28 mouse cellular contexts compared by ENCODE assay signal in genomic region chr9:72949572-72949971, GRCm38 (mm10). TPM values are rescaled to one million over a fixed set of nuclear protein-coding genes. Genes with fewer than 3 reads are reported as not detected.
DNase-seq lines count a peak whose midpoint lies in the region; ATAC-seq and TF ChIP-seq lines count a peak whose summit lies in the region.
"Had no signal": no experiment of that assay in that cellular context is flagged by ENCODE, and none has a peak within 500 bp of the region (broad histone marks: within the 10 kb centered on the region; RNA-seq: fewer than 3 reads in every experiment).

No protein-coding gene starts in this region.

- H3K27ac ChIP-seq in forebrain, embryonic 11.5 days (ENCODE audit: low read depth, low read length): no peak overlapping the region
- H3K27ac ChIP-seq in forebrain, embryonic 13.5 days: no peak overlapping the region
- H3K27ac ChIP-seq in kidney, postnatal 0 days: no peak overlapping the region
- no peak overlapping the region for H3K27ac ChIP-seq in embryonic facial prominence, embryonic 14.5 days (replicated peaks; ENCODE audit: low read depth, low read length)
- H3K27ac ChIP-seq in hindbrain, embryonic 10.5 days: no peak overlapping the region
- H3K27ac ChIP-seq: embryonic facial prominence, embryonic 15.5 days; heart, embryonic 13.5 days; hindbrain, embryonic 12.5 days; limb, embryonic 15.5 days; liver, embryonic 15.5 days; lung, embryonic 15.5 days; midbrain, embryonic 15.5 days; neural tube, embryonic 13.5 days had no signal

- H3K9ac ChIP-seq in forebrain, embryonic 11.5 days (ENCODE audit: low read length): no peak overlapping the region
- H3K9ac ChIP-seq in forebrain, embryonic 13.5 days: no peak overlapping the region
- H3K9ac ChIP-seq in kidney, postnatal 0 days (ENCODE audit: low read depth, low read length): no peak overlapping the region
- H3K9ac ChIP-seq in embryonic facial prominence, embryonic 14.5 days (ENCODE audit: low read depth, low read length): no peak overlapping the region
- H3K9ac ChIP-seq: embryonic facial prominence, embryonic 15.5 days; heart, embryonic 13.5 days; hindbrain, embryonic 12.5 days; limb, embryonic 15.5 days; liver, embryonic 15.5 days; lung, embryonic 15.5 days; midbrain, embryonic 15.5 days; neural tube, embryonic 13.5 days had no signal

- no peaks in the 10 kb centered on the region; the same call in 1 of the 2 replicates for H3K9me3 ChIP-seq in forebrain, embryonic 11.5 days (ENCODE audit: control insufficient read depth, low read length)
- peaks cover 5% of the 10 kb centered on the region; the same call in 1 of the 2 replicates for H3K9me3 ChIP-seq in forebrain, embryonic 13.5 days (replicated peaks)
- H3K9me3 ChIP-seq in kidney, postnatal 0 days (replicated peaks; ENCODE audit: low read length): no peaks in the 10 kb centered on the region
- H3K9me3 ChIP-seq in embryonic facial prominence, embryonic 14.5 days (ENCODE audit: control insufficient read depth, low read length): peaks cover 9% of the 10 kb centered on the region; the same call in 1 of the 2 replicates
- peaks cover 11% of the 10 kb centered on the region; the same call in 1 of the 2 replicates for H3K9me3 ChIP-seq in hindbrain, embryonic 10.5 days
- H3K9me3 ChIP-seq: embryonic facial prominence, embryonic 15.5 days; limb, embryonic 15.5 days; liver, embryonic 15.5 days; lung, embryonic 15.5 days; midbrain, embryonic 15.5 days had no signal

- no peak overlapping the region for H3K4me2 ChIP-seq in forebrain, embryonic 11.5 days (ENCODE audit: low read depth, low read length, severe bottlenecking)
- H3K4me2 ChIP-seq in forebrain, embryonic 13.5 days: no peak overlapping the region
- H3K4me2 ChIP-seq in kidney, postnatal 0 days (ENCODE audit: low read length): no peak overlapping the region
- H3K4me2 ChIP-seq in embryonic facial prominence, embryonic 14.5 days (ENCODE audit: low read depth, low read length): no peak overlapping the region
- H3K4me2 ChIP-seq: embryonic facial prominence, embryonic 15.5 days; heart, embryonic 13.5 days; hindbrain, embryonic 12.5 days; limb, embryonic 15.5 days; liver, embryonic 15.5 days; lung, embryonic 15.5 days; midbrain, embryonic 15.5 days; neural tube, embryonic 13.5 days had no signal

- no peak for ATAC-seq in forebrain, embryonic 11.5 days (replicated peaks; ENCODE audit: low FRiP score)
- no peak for ATAC-seq in forebrain, embryonic 13.5 days
- no peak for ATAC-seq in kidney, postnatal 0 days (replicated peaks; ENCODE audit: low FRiP score, low read depth)
- peak; percentile 62; the same call in 1 of the 2 replicates for ATAC-seq in embryonic facial prominence, embryonic 14.5 days (ENCODE audit: low read depth)
- ATAC-seq: midbrain, embryonic 15.5 days had no signal

- H3K36me3 ChIP-seq in forebrain, embryonic 11.5 days (ENCODE audit: control insufficient read depth, insufficient read depth, low read length): peaks cover 11% of the 10 kb centered on the region; the same call in 1 of the 2 replicates
- H3K36me3 ChIP-seq in forebrain, embryonic 13.5 days (ENCODE audit: poor library complexity, severe bottlenecking): peaks cover 26% of the 10 kb centered on the region
- peaks cover 13% of the 10 kb centered on the region; the same call in 1 of the 2 replicates for H3K36me3 ChIP-seq in kidney, postnatal 0 days (ENCODE audit: insufficient read depth, low read length)
- H3K36me3 ChIP-seq in embryonic facial prominence, embryonic 14.5 days (ENCODE audit: control insufficient read depth, insufficient read depth, low read length): peaks cover 32% of the 10 kb centered on the region
- H3K36me3 ChIP-seq in hindbrain, embryonic 10.5 days: peaks cover 32% of the 10 kb centered on the region
- H3K36me3 ChIP-seq: liver, embryonic 15.5 days had no signal

- WGBS in forebrain, embryonic 11.5 days: 78% methylated on average over 7 of the region's 7 CpGs
- 81% methylated on average over 7 of the region's 7 CpGs for WGBS in forebrain, embryonic 13.5 days
- WGBS in kidney, postnatal 0 days: 45% methylated on average over 7 of the region's 7 CpGs
- 69% methylated on average over 7 of the region's 7 CpGs for WGBS in embryonic facial prominence, embryonic 14.5 days
- 77% methylated on average over 7 of the region's 7 CpGs for WGBS in hindbrain, embryonic 10.5 days

- H3K27me3 ChIP-seq in forebrain, embryonic 11.5 days (ENCODE audit: control insufficient read depth, insufficient read depth, low read length): no peaks in the 10 kb centered on the region
- H3K27me3 ChIP-seq in forebrain, embryonic 13.5 days: no peaks in the 10 kb centered on the region
- no peaks in the 10 kb centered on the region for H3K27me3 ChIP-seq in kidney, postnatal 0 days (ENCODE audit: insufficient read depth, low read length)
- no peaks in the 10 kb centered on the region for H3K27me3 ChIP-seq in embryonic facial prominence, embryonic 14.5 days (replicated peaks; ENCODE audit: control insufficient read depth, insufficient read depth, low read length)
- no peaks in the 10 kb centered on the region for H3K27me3 ChIP-seq in hindbrain, embryonic 10.5 days (ENCODE audit: insufficient read depth, poor library complexity, severe bottlenecking)
- H3K27me3 ChIP-seq: embryonic facial prominence, embryonic 15.5 days; hindbrain, embryonic 12.5 days; limb, embryonic 15.5 days; lung, embryonic 15.5 days; midbrain, embryonic 15.5 days; neural tube, embryonic 13.5 days had no signal

- DNase-seq in forebrain, embryonic 11.5 days (ENCODE audit: low spot score): peak; percentile 31
- DNase-seq in kidney, postnatal 0 days (ENCODE audit: low spot score): peak; percentile 21
- DNase-seq in kidney, adult 9 months: no peak
- DNase-seq in embryonic facial prominence, embryonic 14.5 days (ENCODE audit: low spot score): no peak
- peak; percentile 60 for DNase-seq in mesoderm, embryonic 11.5 days (ENCODE audit: low read depth, low spot score)
- no peak for DNase-seq in hindbrain, embryonic 10.5 days (ENCODE audit: low spot score)
- DNase-seq: adrenal gland, postnatal 36 days; cerebellum, adult 9-10 months; gastrocnemius, postnatal 10 days; heart, postnatal 14 days; kidney, adult 2 months; kidney, postnatal 36 days; layer of hippocampus, postnatal 36 days; lung, postnatal 36 days; retina, postnatal 1 day; right cerebral cortex, postnatal 25 days; spleen, adult 18-20 months had no signal

- H3K4me3 ChIP-seq in forebrain, embryonic 11.5 days (ENCODE audit: low read depth, low read length): no peak overlapping the region
- H3K4me3 ChIP-seq in forebrain, embryonic 13.5 days: no peak overlapping the region
- H3K4me3 ChIP-seq in kidney, postnatal 0 days (replicated peaks; ENCODE audit: low read depth, low read length): no peak overlapping the region
- H3K4me3 ChIP-seq in embryonic facial prominence, embryonic 14.5 days (ENCODE audit: low read depth, low read length): no peak overlapping the region
- H3K4me3 ChIP-seq in hindbrain, embryonic 10.5 days: no peak overlapping the region
- H3K4me3 ChIP-seq: embryonic facial prominence, embryonic 15.5 days; heart, embryonic 13.5 days; hindbrain, embryonic 12.5 days; limb, embryonic 15.5 days; liver, embryonic 15.5 days; lung, embryonic 15.5 days; megakaryocyte, embryonic 14.5 days; midbrain, embryonic 15.5 days; myocyte; neural tube, embryonic 13.5 days had no signal

- TF ChIP-seq CTCF in kidney, postnatal 0 days (IDR thresholded peaks at IDR 0.05; ENCODE audit: low read depth): no peak

- no peaks in the 10 kb centered on the region for H3K4me1 ChIP-seq in forebrain, embryonic 11.5 days (replicated peaks; ENCODE audit: control insufficient read depth, insufficient read depth, low read length)
- H3K4me1 ChIP-seq in forebrain, embryonic 13.5 days: no peaks in the 10 kb centered on the region
- no peaks in the 10 kb centered on the region for H3K4me1 ChIP-seq in kidney, postnatal 0 days (replicated peaks; ENCODE audit: insufficient read depth, low read length)
- H3K4me1 ChIP-seq in embryonic facial prominence, embryonic 14.5 days (ENCODE audit: control insufficient read depth, insufficient read depth, low read length): 0 out of 2 replicates have a peak, but pooled peaks cover 3% of the 10 kb centered on the region
- H3K4me1 ChIP-seq in hindbrain, embryonic 10.5 days (replicated peaks): no peaks in the 10 kb centered on the region
- H3K4me1 ChIP-seq: embryonic facial prominence, embryonic 15.5 days; heart, embryonic 13.5 days; hindbrain, embryonic 12.5 days; liver, embryonic 15.5 days; lung, embryonic 15.5 days; megakaryocyte, embryonic 14.5 days; midbrain, embryonic 15.5 days; neural tube, embryonic 13.5 days had no signal

RNA-seq across cellular contexts. Expression of gene Dyx1c1, which starts 9.0 kb away (rescaled TPM):
- 1.6 and 1.9 TPM in 2 replicates for polyA plus RNA-seq in forebrain, embryonic 11.5 days (2014; fragmentation: Nextera tagmentation; extraction: Ambion mirVana)
- 1.7 and 2.1 TPM in 2 replicates for polyA plus RNA-seq in forebrain, embryonic 13.5 days (2015; fragmentation: Nextera tagmentation; extraction: Ambion mirVana)
- 2.8 and 3.3 TPM in 2 replicates for polyA plus RNA-seq in kidney, postnatal 0 days (2015; fragmentation: Nextera tagmentation; extraction: Ambion mirVana)
- polyA plus RNA-seq in embryonic facial prominence, embryonic 14.5 days (2014; fragmentation: Nextera tagmentation; extraction: Ambion mirVana): 2.0 and 2.1 TPM in 2 replicates
- 1.8 and 1.9 TPM in 2 replicates for polyA plus RNA-seq in hindbrain, embryonic 10.5 days (2016; fragmentation: Nextera tagmentation; extraction: Ambion mirVana)
- polyA plus RNA-seq: myocyte had no signal

RNA-seq across cellular contexts. Expression of gene Gm44503, which starts 9.1 kb away (rescaled TPM):
- 0.15 TPM in 1 of 2 replicates, not detected in the other for polyA plus RNA-seq in forebrain, embryonic 11.5 days (2014; fragmentation: Nextera tagmentation; extraction: Ambion mirVana)
- not detected in 2 replicates for polyA plus RNA-seq in forebrain, embryonic 13.5 days (2015; fragmentation: Nextera tagmentation; extraction: Ambion mirVana)
- not detected in 2 replicates for polyA plus RNA-seq in kidney, postnatal 0 days (2015; fragmentation: Nextera tagmentation; extraction: Ambion mirVana)
- not detected in 2 replicates for polyA plus RNA-seq in embryonic facial prominence, embryonic 14.5 days (2014; fragmentation: Nextera tagmentation; extraction: Ambion mirVana)
- not detected in 2 replicates for polyA plus RNA-seq in hindbrain, embryonic 10.5 days (2016; fragmentation: Nextera tagmentation; extraction: Ambion mirVana)
- polyA plus RNA-seq: embryonic facial prominence, embryonic 15.5 days; heart, embryonic 13.5 days; hindbrain, embryonic 12.5 days; kidney, adult 2 months; limb, embryonic 15.5 days; liver, embryonic 15.5 days; lung, embryonic 15.5 days; midbrain, embryonic 15.5 days; neural tube, embryonic 13.5 days had no signal

RNA-seq across cellular contexts. Expression of gene Pygo1, which starts 24.1 kb away (rescaled TPM):
- 13.0 and 13.2 TPM in 2 replicates for polyA plus RNA-seq in forebrain, embryonic 11.5 days (2014; fragmentation: Nextera tagmentation; extraction: Ambion mirVana)
- polyA plus RNA-seq in forebrain, embryonic 13.5 days (2015; fragmentation: Nextera tagmentation; extraction: Ambion mirVana): 10.5 and 10.7 TPM in 2 replicates
- 3.0 and 3.2 TPM in 2 replicates for polyA plus RNA-seq in kidney, postnatal 0 days (2015; fragmentation: Nextera tagmentation; extraction: Ambion mirVana)
- polyA plus RNA-seq in embryonic facial prominence, embryonic 14.5 days (2014; fragmentation: Nextera tagmentation; extraction: Ambion mirVana): 7.1 and 7.9 TPM in 2 replicates
- 5.4 and 6.1 TPM in 2 replicates for polyA plus RNA-seq in hindbrain, embryonic 10.5 days (2016; fragmentation: Nextera tagmentation; extraction: Ambion mirVana)

RNA-seq across cellular contexts. Expression of gene Ccpg1os, which starts 35.6 kb away (rescaled TPM):
- 17.6 and 18.7 TPM in 2 replicates for polyA plus RNA-seq in forebrain, embryonic 11.5 days (2014; fragmentation: Nextera tagmentation; extraction: Ambion mirVana)
- 26.4 and 26.9 TPM in 2 replicates for polyA plus RNA-seq in forebrain, embryonic 13.5 days (2015; fragmentation: Nextera tagmentation; extraction: Ambion mirVana)
- polyA plus RNA-seq in kidney, postnatal 0 days (2015; fragmentation: Nextera tagmentation; extraction: Ambion mirVana): 30.2 and 33.8 TPM in 2 replicates
- 15.0 and 21.2 TPM in 2 replicates for polyA plus RNA-seq in embryonic facial prominence, embryonic 14.5 days (2014; fragmentation: Nextera tagmentation; extraction: Ambion mirVana)
- polyA plus RNA-seq in hindbrain, embryonic 10.5 days (2016; fragmentation: Nextera tagmentation; extraction: Ambion mirVana): 21.8 and 27.6 TPM in 2 replicates

RNA-seq across cellular contexts. Expression of gene Ccpg1, which starts 35.7 kb away (rescaled TPM):
- polyA plus RNA-seq in forebrain, embryonic 11.5 days (2014; fragmentation: Nextera tagmentation; extraction: Ambion mirVana): 19.6 and 20.4 TPM in 2 replicates
- 32.0 and 32.5 TPM in 2 replicates for polyA plus RNA-seq in forebrain, embryonic 13.5 days (2015; fragmentation: Nextera tagmentation; extraction: Ambion mirVana)
- 43.8 and 49.6 TPM in 2 replicates for polyA plus RNA-seq in kidney, postnatal 0 days (2015; fragmentation: Nextera tagmentation; extraction: Ambion mirVana)
- 33.3 and 38.3 TPM in 2 replicates for polyA plus RNA-seq in embryonic facial prominence, embryonic 14.5 days (2014; fragmentation: Nextera tagmentation; extraction: Ambion mirVana)
- 20.3 and 21.9 TPM in 2 replicates for polyA plus RNA-seq in hindbrain, embryonic 10.5 days (2016; fragmentation: Nextera tagmentation; extraction: Ambion mirVana)

Comparison
In these comparisons a context has a peak if more than half of its experiments do, and no peak if none do; other contexts are left out.
1. DNase-seq: peak in forebrain, embryonic 11.5 days (single experiment), kidney, postnatal 0 days (single experiment) and mesoderm, embryonic 11.5 days (single experiment); none in kidney, adult 9 months (single experiment), embryonic facial prominence, embryonic 14.5 days (single experiment) and hindbrain, embryonic 10.5 days (single experiment).